Mouse (Mus musculus) liver, postnatal 0 days (tissue): ENCODE measurements around the gene Mgmt.

Source experiments
- CTCF ChIP-seq: sonication (generic); IDR thresholded peaks from 2 replicates; pipeline ENCODE4 v1.5.1; 2016; ENCODE audit warnings: antibody characterized with exemption, low read depth
- EP300 ChIP-seq: IDR thresholded peaks from 2 replicates; pipeline ENCODE4 v1.6.1; 2016; ENCODE audit warnings: antibody characterized with exemption, low read depth, mild to moderate bottlenecking

GRCm38 (mm10) chr7:137069768-137070167, 175.4 kb downstream of the Mgmt start:
- TF ChIP-seq EP300 (no peak), CTCF (no peak)
